Mouse (Mus musculus) right cerebral cortex, adult 2 months (tissue): ENCODE measurements at regions not wholly inside any gene's neighbourhood (a gene's known extent, or its start where the extent isn't known, plus 50 kb on each side); places are given as distances from the start of the nearest gene placed in this dataset.

Experiments
- DNase-seq, 2 experiments: peaks; one replicate each; pipeline ENCODE4 v3.0.0; 2021 to 2022; ENCODE audit warnings: low spot score in 2 of 2

- DNase-seq, result no peak
Measured at GRCm38 (mm10) chr14:114374847-114375246, 717.2 kb upstream of the Gpc5 start.

GRCm38 (mm10) chr14:114398861-114399557 is 693.0 kb upstream of the Gpc5 start:
- DNase-seq, result no peak

GRCm38 (mm10) chr14:114418851-114419250 is 673.2 kb upstream of the Gpc5 start:
- DNase-seq, result no peak

GRCm38 (mm10) chr14:114425475-114425874 is 666.5 kb upstream of the Gpc5 start:
- peak in 1 of 2 experiments; percentile 13 for DNase-seq
